Mouse (Mus musculus) heart, adult 18-20 months (tissue): ENCODE results near the gene Best3. TPM values are rescaled to one million over a fixed set of nuclear protein-coding genes. Genes with fewer than 3 reads are reported as not detected.

Experiments
- DNase-seq, 2 experiments: peaks; one replicate each; pipeline ENCODE4 v3.0.0; 2021 to 2022; ENCODE audit warnings: mixed read lengths in 1 of 2
- total RNA-seq, 2 experiments: library from RNA; stranded (reverse); gene quantifications; 2 replicates each; pipeline ENCODE4 v1.2.3; 2021

Gene Best3
- total RNA-seq, 2 experiments from 2014 or later = 6.0 to 7.6 TPM

DNA sequence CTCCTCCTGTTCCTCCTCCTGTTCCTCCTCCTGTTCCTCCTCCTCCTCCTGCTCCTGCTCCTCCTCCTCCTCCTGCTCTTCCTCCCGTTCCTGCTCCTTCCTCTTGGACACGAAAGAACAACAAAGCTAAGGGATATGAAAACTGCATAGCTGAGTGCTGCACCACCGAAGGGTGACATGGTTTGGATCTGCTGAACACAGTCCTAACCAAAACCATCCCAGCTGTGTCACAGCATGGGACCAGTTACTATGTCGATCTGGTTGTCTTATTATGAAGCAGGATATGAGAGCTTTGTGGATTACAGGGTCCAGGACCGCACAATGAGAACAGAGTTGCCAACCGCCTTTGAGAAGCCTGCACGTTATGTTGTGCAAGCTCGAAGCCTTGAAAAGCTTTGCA, 40.1 kb downstream of the Best3 start:
- no peak for DNase-seq

DNA sequence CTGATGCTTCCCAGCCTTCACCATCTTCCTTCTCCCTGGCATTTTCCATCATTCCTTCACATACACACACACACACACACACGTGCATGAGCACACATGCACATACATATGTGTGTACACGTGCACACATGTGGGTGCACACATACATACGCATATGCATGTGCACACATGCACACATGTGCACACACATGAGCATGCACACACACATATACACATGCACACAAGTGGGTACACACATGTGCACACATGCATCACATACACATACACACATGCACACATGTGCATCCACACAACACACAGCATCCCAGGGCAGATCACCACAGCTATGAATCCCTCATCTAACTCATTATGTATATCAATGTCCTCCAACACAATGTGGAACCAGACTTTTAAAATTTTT, 45.0 kb downstream of the Best3 start:
- no peak for DNase-seq

DNA sequence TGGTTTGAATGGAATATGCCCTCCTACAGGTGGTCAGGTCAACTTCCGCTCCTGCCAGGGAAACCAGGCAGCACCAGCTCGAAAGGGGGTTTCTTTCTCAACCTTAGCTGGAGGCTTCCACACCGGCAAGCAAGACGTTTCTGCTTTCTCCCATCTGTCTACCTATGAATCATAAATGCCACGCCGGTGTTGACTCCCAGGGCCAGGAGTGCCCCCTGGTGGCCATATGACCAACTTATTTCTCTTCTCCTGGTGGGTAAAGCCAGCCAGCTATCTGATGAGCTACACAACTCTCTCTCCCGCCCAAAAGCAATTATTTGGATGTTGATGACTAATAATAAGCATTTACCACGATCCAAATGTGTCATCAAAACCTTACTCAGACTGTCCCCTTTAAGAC, 47.7 kb downstream of the Best3 start:
- DNase-seq = peak; percentile 72 to 88

DNA sequence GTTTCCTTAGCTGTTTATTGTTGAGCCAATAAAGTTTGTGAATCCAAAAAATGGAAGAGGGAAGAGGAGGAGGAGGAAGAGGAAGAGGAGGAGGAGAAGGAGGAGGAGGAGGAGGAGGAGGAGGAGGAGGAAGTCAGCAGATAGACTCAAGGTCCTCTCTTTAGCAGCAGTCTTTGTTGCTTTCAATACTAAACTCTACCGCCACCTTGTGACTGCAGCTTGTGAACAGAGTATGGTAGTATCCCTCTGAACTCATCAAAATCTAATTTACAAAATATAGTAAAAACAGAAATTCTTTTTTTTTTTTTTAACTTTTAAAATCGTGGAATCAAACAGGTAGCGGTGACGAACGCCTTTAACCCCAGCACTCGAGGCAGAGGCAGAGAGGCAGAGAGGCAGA, 54.2 kb downstream of the Best3 start:
- no peak for DNase-seq

- DNase-seq = peak; percentile 61 to 81
These were observed 56.2 kb downstream of the Best3 start for GRCm38 (mm10) chr10:117042295-117042694.

DNA sequence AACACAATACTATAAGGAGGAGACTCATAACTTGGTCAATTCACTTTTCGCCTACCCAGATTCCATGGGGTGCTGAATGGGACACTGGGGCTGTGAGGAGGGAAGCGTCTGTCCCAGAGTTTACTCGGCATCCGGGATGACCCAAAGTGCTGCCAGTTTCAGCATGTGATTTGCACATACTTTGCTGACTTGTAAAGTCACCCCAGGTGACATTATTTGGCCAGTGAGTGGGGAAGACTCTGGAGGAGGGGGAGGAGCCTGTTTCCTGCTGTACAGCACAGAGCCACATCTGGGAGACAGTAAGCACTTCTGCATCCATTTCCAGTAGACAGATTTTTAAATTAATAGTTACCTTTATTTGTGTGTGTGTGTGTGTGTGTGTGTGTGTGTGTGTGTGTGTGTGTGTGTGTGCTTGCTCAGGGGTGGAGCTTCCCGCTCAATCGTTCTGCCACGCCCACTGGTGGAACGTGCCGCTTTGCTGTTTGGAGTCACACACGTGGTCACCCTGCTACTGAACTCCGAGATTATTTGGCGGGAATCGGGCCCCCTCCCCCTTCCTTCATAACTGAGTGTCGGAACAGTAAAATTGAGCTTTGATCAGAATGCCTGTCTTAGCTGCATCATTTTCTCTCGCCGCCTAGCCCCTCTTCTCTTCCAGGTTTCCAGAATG, 57.5 kb downstream of the Best3 start:
- DNase-seq = peak; percentile 75 to 78

- DNase-seq = peak; percentile 60 to 64
These were observed 59.3 kb downstream of the Best3 start, which contains the start of gene Lrrc10 for GRCm38 (mm10) chr10:117045175-117046056. Gene Lrrc10, plus strand, starts transcription at chr10:117045341.

GRCm38 (mm10) chr10:117049253-117049652, 63.1 kb downstream of the Best3 start:
- DNase-seq = peak in 1 of 2 experiments; percentile 15

- peak; percentile 46 to 53 for DNase-seq
These were observed 64.0 kb downstream of the Best3 start for GRCm38 (mm10) chr10:117049961-117050597.

- no peak for DNase-seq
These were observed 69.6 kb downstream of the Best3 start for GRCm38 (mm10) chr10:117055668-117056067.

DNA sequence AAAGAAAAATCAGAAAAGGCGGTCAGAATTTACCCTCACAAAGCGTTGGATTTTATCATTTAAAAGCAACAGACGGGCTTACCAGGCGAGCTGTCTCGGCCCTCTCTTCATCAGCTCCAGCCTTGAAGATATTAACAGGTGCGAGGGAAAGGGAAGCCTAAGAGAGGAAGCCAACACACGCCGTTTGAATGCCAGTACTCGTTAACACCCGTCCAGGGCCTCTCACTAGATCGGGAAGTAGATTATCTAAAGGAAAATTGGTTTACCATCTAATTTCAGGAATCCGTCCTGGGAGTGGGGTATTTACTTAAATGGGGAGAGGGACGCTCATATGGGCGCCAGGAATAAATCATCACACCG, 76.8 kb downstream of the Best3 start:
- no peak for DNase-seq

DNA sequence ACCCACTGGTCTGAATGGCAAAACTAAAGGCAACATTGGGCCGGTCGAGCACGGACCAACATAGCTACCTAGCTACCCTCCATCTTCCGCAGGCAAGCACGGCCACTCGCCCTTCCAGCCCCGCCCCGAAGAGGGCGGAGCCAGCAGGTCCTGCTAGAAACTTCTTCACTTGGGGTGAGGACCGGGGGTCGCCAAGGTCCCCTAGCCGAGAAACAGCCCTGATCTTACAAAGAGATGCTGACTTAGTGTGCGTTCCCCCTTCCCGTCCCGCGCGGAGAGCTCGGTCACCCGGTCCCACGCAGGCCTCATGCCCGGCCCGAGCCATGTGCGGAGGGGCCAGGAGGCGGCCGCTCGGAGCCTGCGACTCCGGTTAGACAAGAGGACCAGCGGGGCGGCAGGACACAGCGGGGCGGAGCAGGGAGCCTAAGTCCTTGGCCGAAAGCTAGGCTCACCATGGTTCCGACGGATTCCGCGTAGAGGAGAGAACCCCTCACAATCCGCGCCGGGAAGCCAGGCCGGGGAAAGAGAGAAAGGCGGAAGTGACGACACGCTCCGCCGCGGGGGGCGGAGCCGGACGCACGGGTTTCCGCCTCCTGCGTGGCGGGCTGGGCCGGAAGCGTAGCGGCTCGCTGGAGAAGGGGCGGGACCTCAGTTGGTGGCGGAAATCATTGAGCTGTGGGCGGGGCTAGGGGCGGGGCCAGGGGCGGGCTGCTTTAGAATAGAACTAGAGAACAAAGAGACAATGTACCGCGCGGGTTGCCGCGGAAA, 77.3 kb downstream of the Best3 start, which contains the start of gene Cct2:
TSS of gene Cct2 (minus strand) at position 561 of the 768 bp plus-strand sequence.
- DNase-seq = peak; percentile 91 to 94

DNA sequence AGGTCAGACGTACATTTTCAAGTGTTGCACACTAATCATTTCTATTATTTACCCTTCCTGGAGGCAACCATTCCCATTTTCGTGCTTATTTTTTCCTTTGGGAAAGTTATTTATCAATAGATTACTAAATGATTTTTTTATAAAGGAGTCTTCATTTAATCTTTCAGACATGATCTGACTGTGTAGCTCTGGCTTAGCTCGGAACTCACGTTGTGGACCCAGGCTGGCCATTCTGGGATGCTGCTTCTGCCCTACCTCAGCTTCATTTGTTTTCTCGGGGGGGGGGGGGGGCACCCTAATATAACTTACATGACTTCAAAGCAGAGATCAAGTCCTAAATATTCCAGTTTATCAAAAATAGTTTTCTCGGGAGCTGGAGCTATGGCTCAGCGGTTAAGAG, 78.0 kb downstream of the Best3 start:
- no peak for DNase-seq

GRCm38 (mm10) chr10:117069109-117069508, 83.0 kb downstream of the Best3 start:
- no peak for DNase-seq

DNA sequence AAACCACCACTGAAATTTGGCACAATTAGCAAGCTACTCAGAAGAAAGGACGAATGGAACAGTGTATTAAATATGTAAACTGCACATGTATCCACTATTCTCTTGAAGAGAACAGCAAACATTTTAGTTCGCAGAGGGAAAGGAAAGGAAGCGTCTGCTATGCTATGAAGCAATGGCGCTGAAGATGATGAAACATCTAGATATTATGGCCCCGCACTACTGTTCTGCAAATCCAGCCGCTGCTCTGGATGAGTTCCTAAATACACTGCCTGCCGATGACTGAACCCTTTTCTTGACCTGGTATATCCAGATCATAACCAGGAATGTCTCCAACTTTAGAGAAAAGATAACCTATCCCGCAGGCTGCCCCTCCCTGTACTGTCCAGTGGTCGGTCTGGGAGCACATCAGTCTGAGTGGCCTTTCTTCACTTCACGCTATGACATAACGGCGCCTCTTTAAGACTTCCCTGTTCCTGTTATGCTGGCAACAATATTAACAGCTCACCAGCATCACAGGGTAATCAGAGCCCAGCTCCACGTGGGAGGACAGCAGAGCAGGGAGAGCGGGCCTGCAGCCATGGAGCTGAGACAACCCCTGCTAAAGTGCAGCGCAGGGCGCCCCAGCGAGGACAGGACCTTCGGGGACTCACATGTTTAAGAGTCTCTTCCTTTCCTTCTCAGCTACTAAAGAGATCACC, 86.2 kb downstream of the Best3 start:
- peak in 1 of 2 experiments; percentile 32 for DNase-seq

DNA sequence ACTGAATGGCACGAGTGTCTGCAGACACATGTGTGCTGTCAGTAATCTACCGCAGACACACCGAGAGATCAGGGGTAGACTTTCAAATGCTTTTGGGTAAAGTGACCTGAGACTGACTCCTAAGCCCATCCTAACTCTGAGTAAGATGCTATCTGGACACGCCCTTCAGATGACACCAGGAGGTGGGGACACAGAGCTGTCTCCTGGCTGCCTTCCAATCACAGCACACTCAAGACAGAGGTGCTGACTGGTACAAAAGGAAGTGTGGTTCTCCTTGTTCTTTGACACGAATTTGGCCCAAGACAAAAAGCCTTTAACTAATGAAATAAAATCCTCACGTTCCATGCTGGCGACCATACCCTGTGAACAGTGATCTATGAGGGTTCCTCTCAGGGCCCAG, 87.1 kb downstream of the Best3 start:
- no peak for DNase-seq

Other genes with a start within 250 kb of the Best3 start
- 1 to 10 TPM in 1 of 2 experiments, under 1 TPM in 1; 0.89 to 1.5 TPM for gene Myrfl, start 89.4 kb upstream of the Best3 start, total RNA-seq
- 10 to 100 TPM; 89.8 to 92.3 TPM for gene Rab3ip, start 35.5 kb upstream of the Best3 start, total RNA-seq
- not detected for gene Gm10271, start 13.7 kb upstream of the Best3 start, total RNA-seq
- gene Lrrc10, start 59.0 kb downstream of the Best3 start, total RNA-seq = 100 to 1,000 TPM; 231 to 321 TPM
- gene Cct2, start 77.5 kb downstream of the Best3 start, total RNA-seq = 100 to 1,000 TPM; 130 to 135 TPM
- 10 to 100 TPM; 15.3 to 16.4 TPM for gene Frs2, start 162.2 kb downstream of the Best3 start, total RNA-seq
- 10 to 100 TPM; 29.3 to 30.2 TPM for gene Yeats4, start 238.2 kb downstream of the Best3 start, total RNA-seq